Mouse (Mus musculus) adrenal gland, postnatal 36 days (tissue): ENCODE measurements around the gene Ehd3. TPM values are rescaled to one million over a fixed set of nuclear protein-coding genes. Genes with fewer than 3 reads are reported as not detected.
A peak's percentile ranks its signal among the peaks of the same experiment; 100 is the strongest.

Source experiments
- DNase-seq, 2 experiments: peaks; one replicate each; pipeline ENCODE4 v3.0.0; 2021; ENCODE audit warnings: mixed read lengths in 1 of 2
- long read RNA-seq, 2 experiments: library from polyadenylated mRNA; stranded (forward); transcript quantifications; one replicate each; pipeline ENCODE4 v2.0.0; 2021; ENCODE audit warnings: borderline sequencing depth in 2 of 2
- total RNA-seq, 2 experiments: library from RNA; stranded (reverse); gene quantifications; 2 replicates each; pipeline ENCODE4 v1.2.3; 2021

Gene Ehd3
- total RNA-seq: 100 to 1,000 TPM in 1 of 2 experiments, 10 to 100 TPM in 1; 59.7 to 127 TPM
- long read RNA-seq, experiment 1, transcript Ehd3-202 (1 exons, 3,528 nt): minor isoform, 5 of 41 reads
- long read RNA-seq, experiment 1, transcript Ehd3-201 (6 exons, 3,659 nt): major isoform, 27 of 41 reads
- long read RNA-seq, experiment 1, partial matches to known transcripts: 7 of 41 reads
- long read RNA-seq, experiment 1, other reads (novel, unspliced or antisense): 2 of 41 reads
- long read RNA-seq, experiment 2, transcript Ehd3-201 (6 exons, 3,659 nt): major isoform, 42 of 55 reads
- long read RNA-seq, experiment 2, partial matches to known transcripts: 8 of 55 reads
- long read RNA-seq, experiment 2, other reads (novel, unspliced or antisense): 1 of 55 reads

DNA sequence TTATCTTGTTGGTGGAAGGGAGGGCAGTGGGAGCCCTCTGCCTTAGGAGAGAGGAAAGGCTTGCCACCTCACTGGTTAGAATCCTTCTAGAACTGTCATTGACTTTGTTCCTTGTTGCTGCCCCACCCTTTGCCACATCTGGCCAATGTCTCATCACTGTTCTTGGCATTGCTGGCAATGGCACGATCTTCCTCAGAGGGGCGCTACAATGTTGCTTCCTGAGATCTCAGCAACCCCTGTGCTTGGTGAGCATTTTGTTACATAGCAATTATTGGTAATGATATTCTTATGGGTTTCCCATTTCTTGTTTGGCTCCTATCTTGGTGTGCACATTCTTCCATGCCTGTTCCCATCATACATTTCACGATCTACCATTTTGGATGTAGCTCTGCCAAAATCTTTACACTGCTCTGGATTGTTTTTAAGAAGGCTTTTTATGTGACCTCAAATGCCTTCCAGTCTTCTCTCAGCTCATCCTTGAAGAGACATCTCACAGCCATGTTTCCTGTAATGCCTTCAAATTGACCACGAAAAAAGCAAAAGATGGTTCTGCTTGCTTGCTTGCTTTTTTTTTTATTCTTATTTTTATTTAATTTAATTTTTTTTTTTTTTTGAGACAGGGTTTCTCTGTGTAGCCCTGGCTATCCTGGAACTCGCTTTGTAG, at the start of gene Ehd3:
Gene Ehd3, plus strand, starts transcription at position 614 of the 664 bp plus-strand sequence.
- no peak for DNase-seq

GRCm38 (mm10) chr17:73770964-73771363, 33.0 kb upstream of the Ehd3 start:
- DNase-seq: peak; percentile 24 to 60

DNA sequence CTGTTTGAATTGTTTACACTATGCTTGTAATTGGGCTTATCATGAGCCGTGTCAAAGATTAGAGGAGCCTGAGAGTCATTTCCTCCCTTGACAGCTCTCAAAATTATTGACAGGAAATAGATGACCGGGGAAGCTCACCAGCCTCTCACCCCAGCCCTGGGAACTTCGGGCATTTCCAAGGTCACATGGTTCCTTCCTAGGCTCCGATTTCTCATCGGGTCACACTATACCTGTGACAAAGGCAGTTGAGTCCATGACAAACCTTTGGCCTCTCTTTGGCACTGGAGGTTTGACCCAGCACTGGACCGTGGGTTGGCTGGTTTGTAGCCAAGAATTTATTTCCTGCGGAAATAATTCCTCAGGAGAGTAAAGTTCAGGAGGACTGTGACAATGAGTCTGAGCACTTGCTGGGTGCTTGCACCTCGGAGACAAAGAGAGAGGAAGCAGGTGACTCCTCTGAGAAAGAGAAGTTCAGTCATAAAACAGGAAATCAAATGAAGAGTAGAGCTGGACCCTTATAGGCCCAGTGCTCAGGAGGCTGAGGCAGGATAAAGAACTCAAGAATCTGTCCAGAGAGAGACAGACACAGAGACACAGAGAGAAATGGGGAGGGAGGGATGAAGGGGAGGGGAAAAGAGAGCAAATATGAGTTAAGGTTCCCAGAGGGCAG, 17.2 kb upstream of the Ehd3 start:
- DNase-seq: peak; percentile 10 to 41

DNA sequence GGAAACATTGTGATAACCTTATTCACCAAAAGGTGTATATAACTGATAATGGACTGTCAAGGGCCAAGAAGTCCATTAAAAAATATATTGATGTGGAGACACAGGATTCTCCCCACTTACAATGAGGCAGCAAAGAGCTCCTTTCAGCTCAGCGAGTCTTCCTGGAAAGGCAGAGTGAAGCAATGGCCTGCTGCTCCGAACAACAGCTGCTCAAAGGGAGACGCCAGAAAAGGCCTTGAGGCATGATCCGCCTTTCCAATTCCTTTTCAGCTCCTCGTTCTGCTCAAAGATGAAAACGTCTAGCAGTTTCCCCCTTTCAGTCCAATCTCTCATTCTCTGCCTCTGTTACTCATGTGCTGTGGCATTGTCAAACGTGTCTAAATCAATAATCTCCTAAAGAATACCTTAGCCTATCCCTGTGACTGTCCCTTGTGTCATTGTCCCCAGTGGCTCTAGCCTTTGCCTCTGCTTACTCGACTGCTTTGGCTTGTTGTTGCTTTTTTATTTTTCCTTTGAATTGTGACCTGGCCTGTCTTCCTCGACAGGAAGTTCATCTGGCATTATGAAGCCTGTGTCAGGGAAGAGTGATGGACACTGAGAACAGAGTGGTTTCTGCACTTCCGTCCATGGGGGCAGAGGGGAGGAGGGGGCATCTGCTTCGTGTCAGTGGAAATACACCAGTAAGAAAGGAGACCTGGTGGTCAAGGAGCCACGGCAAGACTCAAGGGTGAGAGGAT, 13.5 kb upstream of the Ehd3 start:
- DNase-seq: no peak

DNA sequence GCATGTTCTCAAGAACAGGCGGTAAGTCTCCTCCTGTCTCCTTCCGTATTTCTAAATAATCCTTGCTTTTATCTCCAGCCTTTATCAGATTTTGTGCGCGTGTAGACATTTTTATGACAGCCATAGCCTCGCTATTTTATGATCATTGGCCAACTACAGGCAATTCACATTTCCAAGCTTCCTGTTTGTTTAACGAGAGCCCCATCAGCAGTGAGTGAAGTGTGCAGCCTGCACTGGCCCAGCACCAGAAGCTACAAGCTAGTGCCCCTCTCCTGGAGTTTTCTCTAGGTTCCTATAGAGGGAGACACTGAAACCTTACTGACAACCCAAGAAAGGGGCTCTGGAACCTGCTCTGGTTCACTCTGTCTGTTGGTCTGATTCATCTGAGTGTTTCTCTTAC, 7.1 kb upstream of the Ehd3 start:
- no peak for DNase-seq

DNA sequence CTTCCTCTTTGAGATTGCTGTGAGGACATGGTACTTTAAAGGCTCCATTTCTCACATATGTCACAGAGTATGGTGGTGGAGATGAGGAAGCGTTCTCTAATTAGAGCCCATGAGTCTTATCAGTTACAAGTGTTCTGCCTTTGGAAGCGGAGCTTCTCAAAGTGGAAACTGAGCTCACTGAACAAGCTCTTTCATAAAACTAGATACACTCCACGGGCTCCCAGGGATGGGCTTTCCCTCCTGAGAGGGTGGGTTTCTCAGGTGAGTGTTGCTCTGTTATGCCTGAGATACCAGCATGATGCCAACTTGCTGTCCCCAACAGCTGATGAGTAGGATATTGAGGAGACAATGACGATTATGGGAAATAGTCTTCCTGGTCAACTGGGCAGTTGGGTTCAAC, 6.2 kb upstream of the Ehd3 start:
- DNase-seq: no peak

- peak; percentile 90 to 93 for DNase-seq
Observed at GRCm38 (mm10) chr17:73804592-73805271, 798 bp downstream of the Ehd3 start.

- DNase-seq: no peak
Observed at GRCm38 (mm10) chr17:73806331-73806730, 2.4 kb downstream of the Ehd3 start.

DNA sequence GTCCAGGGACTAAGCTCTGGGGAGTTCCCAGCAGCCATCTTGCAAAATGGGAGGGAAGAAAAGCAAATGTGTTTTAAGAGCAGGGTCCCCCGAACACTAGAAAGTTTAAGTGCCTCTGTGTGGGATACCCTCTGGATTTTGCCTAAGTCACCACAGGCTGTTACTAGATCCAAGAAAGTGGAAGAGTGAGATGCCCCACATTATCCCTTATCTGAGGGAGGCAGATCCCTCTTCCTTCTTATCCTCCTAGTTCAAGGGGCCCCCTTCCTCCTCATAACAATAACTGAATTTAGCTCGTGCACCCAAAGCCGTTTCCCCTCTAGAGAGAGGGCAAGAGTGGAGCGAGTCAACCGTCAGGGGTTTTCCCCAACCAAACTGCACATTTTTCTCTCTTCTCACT, 3.3 kb downstream of the Ehd3 start:
- DNase-seq: no peak

GRCm38 (mm10) chr17:73808431-73808830, 4.5 kb downstream of the Ehd3 start:
- no peak for DNase-seq

DNA sequence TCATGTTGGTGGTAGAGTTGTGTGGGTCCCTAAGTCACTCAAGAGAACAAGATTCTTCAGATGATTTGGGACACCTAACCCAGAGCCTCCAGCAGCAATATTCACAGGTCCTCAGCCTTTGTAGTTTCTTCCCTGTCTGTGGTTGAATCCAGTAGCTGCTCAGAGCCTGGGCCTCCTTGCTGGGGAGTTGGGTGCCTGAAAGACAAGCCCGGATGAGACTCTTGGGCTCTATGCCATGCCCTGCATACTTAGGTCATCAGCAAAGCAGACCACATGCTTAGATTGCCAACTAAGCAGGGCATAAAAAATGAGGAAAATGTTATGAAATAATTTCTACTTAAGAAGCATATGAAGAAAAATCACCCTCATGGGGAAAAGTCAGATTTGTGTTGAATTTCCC, 6.9 kb downstream of the Ehd3 start:
- DNase-seq: peak in 1 of 2 experiments; percentile 52

GRCm38 (mm10) chr17:73811566-73811965, 7.6 kb downstream of the Ehd3 start:
- no peak for DNase-seq

- no peak for DNase-seq
Observed at GRCm38 (mm10) chr17:73813031-73813660, 9.2 kb downstream of the Ehd3 start.

DNA sequence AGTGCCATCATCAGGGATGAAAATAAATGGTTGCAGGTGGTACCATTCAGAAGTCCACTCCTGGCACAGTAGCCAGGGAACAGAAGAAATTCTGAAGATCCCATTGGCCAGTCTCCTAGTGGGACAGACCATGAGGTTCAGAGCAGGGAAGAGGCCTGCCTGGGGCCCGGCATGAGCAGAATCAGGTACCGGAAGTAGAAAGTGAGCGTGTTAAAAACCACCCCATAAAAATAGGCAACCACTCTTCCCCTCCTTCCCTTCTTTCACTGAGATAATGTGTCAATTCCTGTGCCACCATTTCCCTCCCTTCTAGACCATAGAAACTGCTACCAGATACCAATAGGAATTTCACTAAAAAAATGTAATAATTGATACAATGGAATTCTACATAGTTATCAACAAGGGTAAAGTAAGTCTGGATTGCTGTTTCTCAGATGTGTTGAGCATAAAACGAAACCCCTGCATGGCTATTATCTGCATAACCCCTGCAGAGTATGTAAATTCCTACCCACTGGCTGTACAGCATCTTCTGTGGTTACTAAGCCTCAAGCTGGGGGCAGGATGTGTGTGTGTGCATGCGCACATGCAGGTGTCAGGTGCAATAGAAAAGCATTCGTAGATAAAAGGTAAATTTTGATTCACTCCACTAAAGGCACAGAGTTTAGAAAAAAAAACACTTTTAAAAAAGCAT, 10.7 kb downstream of the Ehd3 start:
- no peak for DNase-seq

DNA sequence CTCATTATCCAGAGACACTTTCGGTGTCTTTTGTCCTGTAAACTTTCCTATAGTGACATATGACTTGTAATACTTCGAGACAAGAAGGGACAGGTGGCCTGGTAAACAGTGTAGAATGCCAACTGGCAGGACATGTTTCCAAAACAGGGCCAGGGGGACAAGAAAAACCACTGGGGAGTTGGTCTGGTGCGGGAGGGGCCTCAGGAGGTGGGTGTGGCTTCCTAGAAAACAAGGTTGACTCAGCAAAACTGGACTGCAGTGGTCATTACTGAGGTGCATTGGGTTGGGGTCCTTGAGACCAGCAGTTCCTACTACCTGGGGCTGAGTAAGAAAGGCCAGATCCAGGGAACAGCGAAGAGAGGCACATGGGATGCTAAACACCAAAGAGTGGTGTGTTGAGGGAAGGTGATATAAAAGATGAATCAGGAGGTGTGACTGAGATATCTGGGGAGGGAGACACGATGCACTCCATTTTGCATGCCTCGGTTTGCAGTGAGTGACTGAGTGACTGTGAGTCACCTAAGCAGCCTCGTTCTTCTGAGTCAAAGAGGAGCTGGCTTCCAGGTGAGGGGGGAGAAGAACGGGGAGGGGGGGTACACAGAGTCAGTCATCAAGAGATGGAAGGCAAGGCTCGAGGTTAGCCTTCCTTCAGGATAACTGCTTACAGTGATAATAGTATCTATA, 13.9 kb downstream of the Ehd3 start:
- no peak for DNase-seq

- no peak for DNase-seq
Observed at GRCm38 (mm10) chr17:73818936-73819335, 15.0 kb downstream of the Ehd3 start.

DNA sequence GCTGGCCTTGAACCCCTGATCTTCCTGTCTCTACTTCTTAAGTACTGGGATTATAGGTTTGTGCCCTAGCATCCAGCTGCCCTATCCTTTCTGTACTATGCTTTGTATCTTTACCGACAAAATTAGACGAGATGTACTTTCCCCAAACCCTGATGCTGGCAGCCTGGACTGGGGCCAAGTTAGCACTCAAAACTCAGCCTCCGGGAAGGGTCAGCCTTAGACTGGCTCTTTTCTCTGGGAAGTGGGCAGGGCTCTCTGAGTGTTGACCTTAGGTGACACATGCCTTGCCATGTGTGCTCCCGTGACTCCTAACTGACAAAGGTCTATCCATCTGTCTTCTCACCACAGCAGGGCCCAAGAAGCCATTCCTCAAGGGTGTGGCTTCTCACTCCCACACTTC, 16.8 kb downstream of the Ehd3 start:
- DNase-seq: peak; percentile 25 to 43

GRCm38 (mm10) chr17:73822255-73822654, 18.3 kb downstream of the Ehd3 start:
- no peak for DNase-seq

DNA sequence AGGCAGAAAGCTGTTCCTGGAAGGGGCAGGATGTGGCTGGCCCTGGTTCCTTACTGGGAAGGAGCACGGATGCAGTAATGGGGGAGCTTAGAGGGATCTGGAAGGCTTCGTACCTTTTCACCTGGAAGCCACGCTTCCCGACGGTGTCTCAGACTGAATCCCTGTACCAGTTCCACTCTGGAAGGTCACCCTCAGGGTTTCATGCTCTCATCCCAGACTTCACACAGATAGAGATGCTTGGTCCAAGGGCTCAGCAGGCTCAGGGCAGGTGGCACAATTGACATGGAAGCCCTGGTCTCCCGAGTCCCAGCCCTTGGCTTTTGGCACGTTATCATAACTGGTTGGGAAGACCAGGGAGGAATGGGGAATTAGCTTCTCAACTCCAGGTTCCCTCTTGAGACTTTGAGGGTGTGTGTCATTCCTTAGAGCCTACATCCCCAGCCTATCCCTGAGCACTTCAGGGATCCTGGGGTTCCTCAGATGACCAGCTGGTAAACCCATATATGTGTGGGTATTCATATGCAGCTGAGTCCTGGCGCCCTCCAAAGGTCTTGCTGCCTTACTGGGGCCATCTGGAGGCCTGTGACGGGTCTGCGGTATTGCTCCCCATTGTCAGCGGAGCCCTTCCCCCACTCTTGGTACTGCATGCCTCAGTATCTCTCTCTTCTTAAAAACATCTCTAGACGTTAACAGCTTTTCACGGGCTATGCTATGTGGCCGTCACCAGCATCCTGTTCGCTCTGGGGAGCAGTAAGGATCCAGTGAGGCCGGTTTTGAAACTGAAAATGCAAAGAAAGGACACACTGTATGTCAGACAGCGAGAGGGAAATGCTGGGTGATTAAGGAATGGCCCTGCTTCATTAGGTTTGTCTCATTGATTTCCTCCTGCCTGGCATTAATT, 19.4 kb downstream of the Ehd3 start:
- no peak for DNase-seq
